Mouse (Mus musculus): ENCODE measurements around the gene A130010J15Rik.

GRCm38 (mm10) chr1:193128055-193128454, 39.8 kb upstream of the A130010J15Rik start:
- no peak for TF ChIP-seq FOSL1 (IDR thresholded peaks at IDR 0.05; ENCODE audit: insufficient read depth, low read length, poor library complexity, severe bottlenecking)
- TF ChIP-seq CTCF (IDR thresholded peaks at IDR 0.05; ENCODE audit: control insufficient read depth, insufficient read depth, insufficient read length), result no peak
- no peak for TF ChIP-seq MYOD1 (IDR thresholded peaks at IDR 0.05; ENCODE audit: control insufficient read depth, insufficient read length, low read depth)

Data from C2C12 (cell line).